Mouse (Mus musculus) gastrocnemius, adult 8-10 months (tissue): ENCODE data around the gene Pih1d1. TPM values are rescaled to one million over a fixed set of nuclear protein-coding genes. Genes with fewer than 3 reads are reported as not detected.
"Not testable (repeated sequence)": the region's sequence is repeated elsewhere in the genome, so short reads cannot be mapped to it uniquely, and the experiment has no call there.

ENCODE experiments used
- DNase-seq, 2 experiments: peaks; one replicate each; pipeline ENCODE4 v3.0.0; 2022; ENCODE audit warnings: low spot score in 2 of 2
- total RNA-seq, 4 experiments: library from RNA; stranded (reverse); gene quantifications; 2 replicates each; pipeline ENCODE4 v1.2.4; 2022

Gene Pih1d1
- total RNA-seq, 4 experiments from 2014 or later, result 34.6 to 42.1 (median 38.3) TPM

- no peak for DNase-seq
Measured at GRCm38 (mm10) chr7:45145460-45145859, 8.6 kb upstream of the Pih1d1 start.

DNA sequence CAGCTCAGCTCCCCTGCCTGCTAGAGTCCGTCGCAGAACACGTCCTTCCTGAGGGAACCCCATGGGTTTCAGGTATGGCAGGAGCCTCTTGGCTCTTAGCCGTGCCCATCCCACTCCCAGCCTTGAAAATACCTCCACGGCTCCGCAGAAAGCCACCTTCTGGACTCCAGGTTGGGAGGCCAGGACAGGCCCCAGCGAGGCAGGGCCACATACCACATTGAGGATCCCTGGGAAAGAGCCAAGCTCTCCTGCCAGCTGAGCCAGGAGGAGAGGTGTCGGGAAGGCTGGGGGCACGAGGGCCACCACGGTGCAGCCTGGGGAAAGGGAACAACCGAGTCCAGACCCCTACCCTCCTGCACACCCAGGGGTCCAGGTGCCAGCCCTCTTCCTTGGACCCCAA lies 6.8 kb upstream of the Pih1d1 start:
- DNase-seq, result no peak

- no peak for DNase-seq
Measured at GRCm38 (mm10) chr7:45147899-45148298, 6.2 kb upstream of the Pih1d1 start.

GRCm38 (mm10) chr7:45148534-45149098 lies 5.5 kb upstream of the Pih1d1 start:
- DNase-seq, result no peak

DNA sequence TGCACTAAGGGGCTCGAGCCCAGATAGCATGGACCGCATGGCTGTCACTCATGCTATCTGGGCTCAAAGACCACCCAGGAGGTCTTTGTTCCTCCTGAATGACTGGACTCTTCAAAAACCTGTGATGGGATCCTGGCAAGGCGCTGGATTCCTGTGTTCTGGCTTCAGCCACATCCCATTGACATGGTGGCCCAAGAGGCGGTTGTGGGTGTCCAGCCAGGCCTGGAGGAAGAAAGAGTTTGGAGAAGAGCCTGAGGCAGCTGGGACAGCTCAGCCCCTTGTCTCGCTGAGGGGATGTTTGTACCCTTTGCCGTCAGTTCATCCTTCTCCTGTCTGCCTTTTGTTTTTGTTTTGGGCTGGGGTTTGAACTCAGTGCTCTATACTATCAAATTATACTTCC lies 4.6 kb upstream of the Pih1d1 start:
- no peak for DNase-seq

GRCm38 (mm10) chr7:45150321-45150720 lies 3.8 kb upstream of the Pih1d1 start:
- no peak for DNase-seq

DNA sequence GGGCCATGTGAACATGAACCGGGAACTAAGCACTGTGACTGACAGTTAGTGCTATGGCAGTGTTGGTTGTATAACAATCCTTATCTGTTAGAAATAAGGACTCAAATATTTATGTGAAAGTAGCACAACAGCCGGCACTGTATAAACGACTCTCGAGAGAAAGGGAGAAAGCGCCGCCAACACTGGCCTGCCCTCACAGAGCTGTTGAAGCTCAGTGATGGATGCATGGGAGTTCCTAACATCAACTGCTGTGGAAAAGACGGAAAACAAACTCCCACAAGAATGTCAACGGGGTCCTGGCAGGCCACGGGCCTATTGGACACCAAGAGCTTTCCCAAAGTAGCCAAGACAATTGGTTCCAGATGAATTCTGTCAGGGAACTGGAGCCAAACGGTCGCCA lies 2.8 kb upstream of the Pih1d1 start:
- DNase-seq, result peak; percentile 44 to 54

DNA sequence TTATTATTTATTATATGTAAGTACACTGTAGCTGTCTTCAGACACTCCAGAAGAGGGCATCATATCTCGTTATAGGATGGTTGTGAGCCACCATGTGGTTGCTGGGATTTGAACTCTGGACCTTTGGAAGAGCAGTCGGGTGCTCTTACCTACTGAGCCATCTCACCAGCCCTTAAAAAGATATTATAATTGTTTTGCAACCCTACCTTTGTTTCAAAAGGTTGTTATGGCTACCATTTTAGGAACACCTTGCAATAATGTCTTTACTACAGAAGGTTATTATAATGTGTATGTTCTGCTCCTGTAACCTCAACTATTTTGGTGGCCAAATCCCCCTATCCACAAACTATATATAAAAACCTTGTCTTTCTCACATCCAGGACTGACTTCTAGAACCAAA lies 1.1 kb upstream of the Pih1d1 start:
- DNase-seq, result not testable (repeated sequence)

DNA sequence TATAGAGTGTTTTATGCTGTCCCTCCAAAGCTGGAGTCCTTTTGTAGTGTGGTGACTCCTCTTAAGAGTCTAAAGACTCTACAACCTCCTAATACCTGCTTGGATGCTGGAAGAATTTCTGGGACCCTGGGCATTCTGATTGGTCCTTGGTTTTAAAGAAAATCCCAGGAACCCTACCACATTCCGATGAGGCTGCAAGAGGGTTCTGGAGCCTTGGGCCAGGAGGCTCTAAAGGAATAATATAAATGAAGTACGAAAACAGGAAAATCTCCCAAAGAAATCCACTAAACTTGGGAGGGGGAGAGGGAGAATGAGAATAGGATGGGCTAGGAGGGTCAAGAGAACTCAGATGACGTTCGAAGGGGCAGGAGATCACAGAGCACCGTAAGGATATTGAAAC lies 517 bp upstream of the Pih1d1 start:
- DNase-seq, result no peak

DNA sequence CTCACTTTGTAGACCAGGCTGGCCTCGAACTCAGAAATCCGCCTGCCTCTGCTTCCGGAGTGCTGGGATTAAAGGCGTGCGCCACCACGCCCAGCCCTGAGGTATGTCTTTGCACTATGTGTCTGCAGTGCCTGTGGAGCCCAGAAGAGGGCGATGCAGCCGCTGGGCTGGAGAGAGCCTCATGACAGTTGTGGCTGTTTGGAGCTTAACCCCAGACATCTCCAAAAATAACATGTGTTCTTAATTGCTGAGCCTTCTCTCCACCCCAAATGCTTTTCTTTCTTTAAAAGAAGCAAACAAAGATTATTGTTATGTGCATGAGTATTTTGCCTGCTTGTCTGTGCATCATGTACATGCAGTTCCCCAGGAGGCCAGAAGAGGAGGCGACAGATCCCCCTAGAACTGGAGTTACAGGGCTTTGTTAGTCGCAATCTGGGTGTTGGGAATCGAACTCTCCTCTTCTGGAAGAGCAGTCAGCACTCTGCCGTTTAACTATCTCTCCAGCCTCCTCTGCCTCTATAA lies 951 bp downstream of the Pih1d1 start:
- peak; percentile 43 to 60 for DNase-seq

GRCm38 (mm10) chr7:45155590-45155989 lies 1.5 kb downstream of the Pih1d1 start:
- DNase-seq, result no peak

DNA sequence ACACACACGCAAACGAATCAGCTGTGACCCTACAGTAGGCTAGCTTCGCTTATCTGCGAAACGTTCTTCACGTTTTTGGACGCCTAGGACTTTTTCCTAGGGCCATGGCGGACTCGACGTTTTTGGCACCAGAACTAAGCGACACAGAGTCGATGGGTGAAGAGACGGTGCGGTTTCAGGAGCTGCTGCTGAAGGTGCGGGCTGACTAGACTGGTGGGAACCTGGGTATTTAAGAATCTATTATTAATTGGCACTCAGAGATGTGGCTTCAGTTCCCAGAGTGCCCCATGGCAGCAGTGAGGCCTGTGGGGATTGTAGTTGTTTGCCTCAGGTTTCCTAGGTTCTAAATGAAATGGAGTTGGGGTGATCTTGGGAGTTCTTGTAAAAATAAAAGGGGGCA lies 2.1 kb downstream of the Pih1d1 start:
- DNase-seq, result no peak

DNA sequence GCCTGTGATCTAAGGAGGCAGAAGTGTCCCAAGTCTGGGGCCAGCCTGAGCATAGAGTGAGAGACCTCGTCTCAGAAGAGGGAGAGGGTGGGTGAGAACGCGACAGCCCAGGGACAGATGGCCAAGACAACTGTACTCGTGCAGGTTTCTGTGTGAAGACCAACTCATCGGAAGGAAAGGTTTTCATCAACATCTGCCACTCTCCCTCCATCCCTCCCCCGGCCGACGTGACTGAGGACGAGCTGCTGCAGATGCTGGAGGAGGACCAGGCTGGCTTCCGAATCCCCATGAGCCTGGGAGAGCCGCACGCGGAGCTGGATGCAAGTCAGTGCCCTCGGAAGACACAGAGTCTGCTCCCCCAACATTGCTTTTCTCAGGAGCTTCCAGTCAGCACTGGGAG lies 3.4 kb downstream of the Pih1d1 start:
- no peak for DNase-seq

DNA sequence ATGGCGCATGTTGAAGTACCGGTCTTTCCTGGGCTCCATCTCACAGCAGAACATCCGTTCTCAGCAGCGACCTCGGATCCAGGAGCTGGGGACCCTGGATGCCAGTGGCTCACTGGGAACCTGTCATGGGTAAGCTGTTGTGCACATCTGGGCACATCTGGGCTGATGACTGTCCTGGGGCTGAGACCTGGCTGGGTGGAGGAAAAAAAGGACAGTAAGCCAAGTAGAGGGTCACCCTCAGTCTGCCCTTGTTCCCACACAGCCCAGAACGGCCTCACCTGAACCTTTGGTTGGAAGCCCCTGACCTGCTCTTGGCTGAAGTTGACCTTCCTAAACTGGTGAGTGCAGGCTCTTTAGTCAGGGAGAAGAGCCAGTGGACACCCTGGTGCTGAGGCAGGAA lies 4.9 kb downstream of the Pih1d1 start:
- DNase-seq, result no peak

DNA sequence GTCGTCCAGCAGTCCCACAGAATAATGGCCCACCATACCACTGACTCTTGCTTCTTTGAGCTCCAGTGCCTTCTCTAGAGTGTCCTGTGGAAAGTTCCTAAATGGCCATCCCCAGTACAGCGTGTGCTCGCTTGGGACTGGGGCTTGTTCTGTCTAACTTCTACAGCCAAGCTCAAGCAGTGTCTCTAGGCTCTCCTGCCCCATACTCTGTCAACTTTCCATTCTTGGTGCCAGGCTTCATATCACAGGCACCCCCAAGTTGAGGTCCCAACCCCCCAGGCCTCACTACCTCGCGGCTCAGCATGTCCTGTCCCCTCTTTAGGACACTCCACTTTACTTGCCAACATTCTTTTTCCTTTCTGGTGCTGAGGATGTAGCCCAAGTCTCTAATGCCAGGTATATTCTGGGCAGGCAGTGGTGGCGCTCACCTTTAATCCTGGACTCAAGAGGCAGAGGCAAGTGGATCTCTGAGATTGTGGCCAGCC lies 6.3 kb downstream of the Pih1d1 start:
- no peak for DNase-seq

- DNase-seq, result no peak
Measured at GRCm38 (mm10) chr7:45160866-45161265, 6.8 kb downstream of the Pih1d1 start.

- DNase-seq, result peak; percentile 74 to 82
Measured at GRCm38 (mm10) chr7:45161612-45162473, 7.7 kb downstream of the Pih1d1 start.

DNA sequence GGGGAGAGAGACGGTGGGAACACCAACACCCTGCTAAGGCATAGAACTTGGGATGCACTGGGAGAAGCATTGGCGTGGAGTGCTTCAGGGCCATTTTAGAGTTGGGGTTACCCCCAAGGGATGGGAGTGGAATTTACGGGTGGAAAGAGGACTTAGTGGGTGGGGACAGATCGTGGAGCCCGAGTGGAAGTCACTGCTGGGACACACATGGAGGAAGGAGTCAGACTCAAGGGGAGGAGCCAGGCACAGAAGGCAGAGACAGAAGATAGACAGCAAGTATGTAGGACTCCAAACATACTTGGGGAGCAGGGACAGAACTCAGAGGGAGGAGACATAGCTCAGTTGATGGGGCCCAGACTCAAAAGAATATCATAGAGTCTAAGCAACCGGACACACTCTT lies 8.4 kb downstream of the Pih1d1 start:
- no peak for DNase-seq

DNA sequence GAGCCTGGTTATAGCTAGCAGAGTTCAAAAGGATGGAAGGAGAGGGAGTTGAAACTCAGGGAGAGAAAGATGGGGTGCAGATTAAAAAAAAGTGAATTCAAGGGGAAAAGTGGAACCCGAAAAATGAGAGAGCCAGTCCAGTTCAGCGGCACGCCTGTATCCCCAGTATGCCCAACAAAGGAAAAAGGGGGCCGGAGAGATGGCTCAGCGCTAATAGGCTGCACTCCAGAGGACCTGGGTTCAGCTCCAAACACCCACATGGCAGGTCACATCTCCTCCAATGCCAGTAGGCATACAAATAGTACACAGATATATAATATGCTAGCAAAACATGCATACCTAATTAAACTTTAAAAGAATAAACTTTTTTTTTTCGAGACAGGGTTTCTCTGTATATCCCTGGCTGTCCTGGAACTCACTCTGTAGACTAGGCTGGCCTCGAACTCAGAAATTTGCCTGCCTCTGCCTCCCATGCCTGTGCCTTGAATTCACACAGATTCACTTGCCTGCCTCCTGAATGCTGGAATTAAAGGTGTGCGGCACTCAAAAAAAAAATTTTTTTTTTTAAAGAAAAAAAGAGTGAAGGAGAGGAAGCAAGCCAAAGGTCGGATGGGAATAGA lies 9.0 kb downstream of the Pih1d1 start:
- DNase-seq, result no peak

GRCm38 (mm10) chr7:45163735-45164490 lies 9.8 kb downstream of the Pih1d1 start, which contains the start of gene Slc17a7:
Slc17a7 (plus strand) TSS chr7:45163949.
- no peak for DNase-seq

- DNase-seq, result no peak
Measured at GRCm38 (mm10) chr7:45164833-45165232, 10.7 kb downstream of the Pih1d1 start.
